Mouse (Mus musculus): ENCODE data around the gene Pigc.
A peak's percentile ranks its signal among the peaks of the same experiment; 100 is the strongest.

Gene Pigc

DNA sequence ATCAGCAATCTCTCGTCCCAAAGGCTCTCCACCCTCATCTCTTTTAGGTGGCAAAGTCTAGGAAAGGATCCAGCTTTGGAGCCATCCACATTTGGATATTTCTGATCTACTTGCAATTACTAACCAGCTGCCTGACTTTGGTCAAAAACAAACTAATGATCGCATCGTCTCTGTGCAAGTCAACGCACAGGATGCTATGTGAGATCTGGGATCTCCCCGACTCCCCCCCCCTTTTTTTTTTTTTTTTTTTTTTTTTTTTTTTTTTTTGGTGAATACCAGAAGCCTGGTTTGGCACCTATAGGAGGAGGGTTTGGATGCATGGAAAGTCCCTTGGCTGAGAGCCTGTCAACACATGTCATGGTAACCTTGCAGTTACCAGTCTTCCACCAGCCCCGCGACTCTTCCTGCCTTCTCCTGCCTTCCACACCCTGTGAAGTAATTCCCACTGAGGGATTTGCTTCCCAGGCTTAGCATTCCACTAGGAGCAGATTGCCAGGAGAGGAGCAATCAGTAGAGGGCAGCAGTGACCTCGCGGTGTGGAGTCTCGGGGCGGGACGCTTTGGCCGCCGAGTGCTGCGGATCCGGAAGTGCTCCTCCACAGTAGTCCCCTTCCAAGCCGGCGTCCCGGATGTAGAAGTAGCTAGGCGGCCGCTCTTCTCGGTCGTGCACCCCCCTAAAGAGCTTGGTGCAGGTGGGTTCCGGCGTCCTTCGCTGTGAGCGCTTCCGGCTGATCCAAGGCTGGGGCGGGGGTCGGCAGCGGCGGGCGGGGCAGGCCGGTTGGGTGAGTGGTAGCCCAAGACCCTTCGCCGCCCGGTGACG lies at the start of gene Pigc:
Gene Pigc (plus strand): TSS at position 598 of the 819 bp plus-strand sequence.
- peak; percentile 96 for DNase-seq

DNA sequence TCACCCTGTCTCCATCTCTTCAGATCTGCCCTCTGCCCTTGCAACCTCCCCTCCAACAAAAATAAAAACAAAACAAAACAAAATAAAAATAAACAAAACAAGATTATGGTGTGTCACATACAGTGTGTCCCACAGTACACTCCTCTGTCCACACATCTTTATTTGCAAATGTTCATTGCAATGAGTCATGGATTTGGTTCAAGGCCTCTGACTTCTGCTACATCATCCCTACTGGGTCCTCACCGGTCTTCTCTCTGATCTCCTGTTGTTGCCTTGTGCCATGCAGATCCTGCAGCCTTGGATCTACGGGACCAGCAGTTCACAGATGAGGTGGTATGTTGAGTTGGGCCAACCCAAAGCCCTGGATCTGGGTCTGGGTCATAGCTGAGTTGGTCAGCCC lies 49.4 kb upstream of the Pigc start:
- DNase-seq = no peak

DNA sequence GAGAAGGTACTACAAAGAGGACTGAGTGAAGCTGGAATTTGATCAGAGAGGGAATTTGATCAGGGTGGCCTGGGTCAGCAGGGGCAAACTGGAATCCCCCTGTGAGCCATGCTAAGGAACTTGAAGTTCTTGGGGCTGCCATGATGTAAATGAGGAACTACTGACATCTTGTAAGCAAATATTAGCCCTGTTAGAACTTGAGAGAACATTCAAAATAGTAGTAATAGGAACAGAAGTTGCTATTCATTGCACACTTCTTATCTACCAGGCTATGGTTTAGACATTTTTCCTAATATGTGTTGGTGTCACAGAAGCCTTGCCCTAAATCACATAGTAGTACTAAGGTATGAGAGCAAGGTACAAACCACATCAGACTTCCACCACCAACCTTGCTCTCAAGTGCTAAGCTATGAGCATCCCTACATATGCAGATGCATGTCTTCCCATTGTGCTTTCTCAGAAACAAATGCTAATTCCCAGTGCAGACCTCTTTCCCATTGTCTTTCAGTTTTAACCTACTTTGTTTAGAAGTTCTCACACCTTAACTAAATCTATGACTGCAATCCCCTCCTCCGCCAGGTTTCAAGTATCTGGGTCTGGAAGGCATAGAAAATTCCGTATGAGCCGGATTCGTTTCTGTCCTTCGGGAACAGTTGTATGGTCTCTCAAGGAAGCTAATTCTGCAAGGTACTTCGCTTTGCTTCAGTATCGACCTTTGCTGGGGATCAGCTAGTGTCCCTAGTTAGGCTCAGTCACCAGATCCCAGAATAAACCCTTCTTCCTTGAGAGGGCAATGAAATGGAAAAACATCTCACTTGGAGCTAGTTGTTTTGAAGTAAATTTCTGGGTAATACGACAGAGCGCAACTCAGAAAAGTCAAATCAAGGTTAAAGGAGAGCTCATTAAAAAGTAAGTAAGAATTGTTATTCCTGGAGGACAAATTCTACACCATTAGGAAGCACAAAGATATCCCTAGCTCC lies 48.2 kb upstream of the Pigc start:
- no peak for DNase-seq

DNA sequence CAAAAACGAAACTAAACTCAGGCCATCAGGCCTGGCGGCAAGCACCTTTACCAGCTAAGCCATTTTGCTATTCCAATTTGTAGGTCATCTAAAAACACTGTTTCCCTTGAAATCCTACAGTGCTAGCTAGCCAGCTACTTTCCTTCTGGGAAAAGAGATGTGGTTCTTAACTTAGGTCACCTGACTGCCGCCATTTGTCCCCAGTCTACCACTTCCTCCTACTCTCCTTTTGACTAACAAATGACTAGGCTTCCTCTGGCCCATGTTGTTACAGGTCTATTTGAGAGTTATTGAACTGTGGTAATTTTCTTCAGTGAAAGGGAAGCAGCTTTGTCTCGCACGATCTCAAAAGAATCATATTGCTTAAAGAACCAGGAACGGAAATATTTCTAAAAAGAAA lies 47.1 kb upstream of the Pigc start:
- no peak for DNase-seq

DNA sequence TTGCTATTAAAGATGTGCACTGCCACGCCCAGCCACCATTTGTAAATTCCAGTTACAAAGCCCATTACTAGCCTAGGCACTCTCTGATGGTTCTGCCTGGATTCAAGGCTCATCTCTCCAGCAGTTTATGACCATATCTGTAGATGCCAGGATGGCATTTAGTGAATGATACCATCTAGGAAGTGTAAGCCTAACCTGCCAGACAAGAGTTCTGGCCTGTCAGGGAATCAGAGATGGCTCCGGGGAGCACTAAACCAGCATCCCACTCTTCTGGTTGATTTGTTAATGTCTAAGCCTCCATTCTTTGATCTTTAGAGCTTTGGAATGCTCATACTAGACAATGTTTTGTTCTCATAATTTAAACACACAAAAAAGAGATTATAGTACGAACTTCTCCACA lies 44.7 kb upstream of the Pigc start:
- no peak for DNase-seq

DNA sequence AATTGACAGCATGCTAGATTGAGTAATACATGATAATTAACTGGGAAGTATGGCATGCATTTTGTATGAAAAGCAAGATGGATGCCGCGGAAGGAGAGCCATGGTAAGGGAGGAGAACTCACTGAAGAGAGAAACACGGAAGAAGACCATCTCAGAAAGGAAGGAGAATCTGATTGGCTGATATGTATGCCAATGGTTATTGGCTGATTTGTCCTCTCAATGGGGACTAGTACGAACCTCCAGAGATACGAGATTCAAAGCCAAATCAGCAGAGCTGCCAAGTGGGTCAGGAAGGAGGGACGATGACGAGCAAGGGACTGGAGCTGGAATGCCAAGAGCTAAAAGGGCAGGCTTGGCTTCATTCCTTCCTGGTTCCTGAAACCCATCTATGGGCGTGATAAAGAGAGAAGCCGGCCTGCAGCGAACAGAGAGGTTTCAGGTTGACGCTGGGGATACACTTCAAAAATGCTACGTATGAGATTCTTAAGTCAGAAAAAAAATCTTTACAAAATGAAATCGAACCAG lies 43.6 kb upstream of the Pigc start:
- DNase-seq = no peak

DNA sequence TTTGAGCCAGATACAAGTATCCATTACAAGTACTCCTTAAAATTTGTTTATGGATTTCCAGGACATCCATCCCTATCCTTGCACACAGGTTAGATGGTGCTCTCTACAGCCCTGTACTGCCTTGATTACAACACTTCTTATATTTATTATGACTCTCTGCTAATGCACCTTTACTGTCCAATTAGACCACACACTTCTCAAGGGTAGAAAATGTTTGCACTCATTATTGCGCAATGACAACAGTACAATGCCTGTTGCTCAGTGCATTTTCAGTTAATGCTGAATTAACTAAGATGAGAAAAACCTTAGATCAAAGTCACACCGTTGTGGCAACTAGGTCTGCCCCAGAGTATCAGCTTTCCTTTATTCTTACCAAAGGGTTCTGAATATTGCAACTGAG lies 41.0 kb upstream of the Pigc start:
- no peak for DNase-seq

DNA sequence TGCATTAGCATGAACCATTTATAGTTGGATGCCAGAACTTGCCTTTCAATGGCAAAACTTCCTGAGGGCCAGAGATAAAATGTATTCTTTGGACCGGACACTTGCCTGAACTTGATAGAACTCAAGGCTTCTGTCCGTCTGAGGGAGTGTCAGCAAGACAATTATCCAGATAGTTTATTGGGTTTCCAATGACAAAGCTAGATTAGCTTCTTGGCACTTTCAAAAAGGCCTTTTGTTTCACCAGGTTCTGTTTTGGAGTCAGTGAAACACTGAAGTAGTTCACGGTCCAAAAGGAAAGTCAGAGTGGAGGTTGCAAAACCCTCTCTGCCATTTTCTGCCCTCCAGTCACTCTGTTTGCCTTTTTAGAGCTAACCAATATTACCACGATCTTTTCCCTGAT lies 37.7 kb upstream of the Pigc start:
- DNase-seq = no peak

DNA sequence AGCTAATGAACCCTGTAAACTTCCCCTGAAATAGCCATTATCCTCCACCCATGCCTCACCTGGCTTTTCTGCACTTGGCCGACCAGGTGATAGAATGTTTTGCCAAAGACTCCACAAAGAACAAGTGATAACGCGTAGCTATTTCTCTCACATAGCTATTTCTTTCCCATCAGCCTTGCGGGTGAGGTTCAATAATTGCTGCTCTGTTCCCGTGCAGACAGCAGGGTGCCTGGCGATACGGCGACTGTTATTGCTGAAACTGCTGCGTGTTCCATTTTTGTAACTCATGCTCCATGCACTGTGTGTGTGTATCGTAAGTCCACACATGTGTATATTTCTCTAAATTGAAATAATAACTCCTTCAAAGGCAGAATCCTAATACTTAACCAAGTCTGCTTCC lies 37.2 kb upstream of the Pigc start:
- DNase-seq = no peak

DNA sequence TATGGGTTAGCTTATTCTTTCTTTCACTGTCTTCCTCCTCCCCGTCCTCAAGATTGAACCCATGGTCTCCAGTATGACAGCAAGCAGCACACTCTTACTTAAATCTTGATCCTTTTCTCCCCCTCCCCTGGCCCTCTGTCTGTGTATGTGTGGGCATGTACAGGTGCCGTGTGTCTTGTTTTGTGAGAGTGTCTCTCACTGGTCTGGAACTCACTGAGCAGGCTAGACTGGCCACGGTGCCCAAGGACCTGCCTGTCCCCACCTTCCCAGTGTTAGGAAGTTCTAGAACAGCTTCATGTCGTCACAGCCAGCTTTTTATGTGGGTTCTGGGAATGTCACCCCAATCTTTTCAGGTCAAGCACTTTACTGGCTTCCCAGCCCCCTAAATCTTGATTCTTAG lies 36.7 kb upstream of the Pigc start:
- no peak for DNase-seq

DNA sequence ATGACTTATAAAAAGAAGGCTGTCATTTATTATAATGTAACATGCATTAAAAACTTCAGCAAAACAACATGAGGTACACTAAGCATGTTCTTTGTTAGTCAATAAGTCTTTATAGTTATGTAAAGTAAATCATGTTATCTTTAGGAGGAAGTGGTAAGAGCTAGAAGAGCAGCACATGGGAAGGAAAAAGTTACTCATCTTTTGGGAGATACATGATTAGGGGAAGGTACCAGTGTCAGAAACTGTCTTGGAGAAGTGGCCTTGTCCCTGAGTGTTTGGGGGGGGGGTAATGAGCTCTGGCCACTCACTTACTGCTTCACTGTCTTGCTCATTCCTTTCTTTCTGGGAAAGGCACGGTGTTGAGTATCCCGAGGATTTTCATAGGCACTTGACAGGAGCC lies 26.9 kb upstream of the Pigc start:
- no peak for DNase-seq

DNA sequence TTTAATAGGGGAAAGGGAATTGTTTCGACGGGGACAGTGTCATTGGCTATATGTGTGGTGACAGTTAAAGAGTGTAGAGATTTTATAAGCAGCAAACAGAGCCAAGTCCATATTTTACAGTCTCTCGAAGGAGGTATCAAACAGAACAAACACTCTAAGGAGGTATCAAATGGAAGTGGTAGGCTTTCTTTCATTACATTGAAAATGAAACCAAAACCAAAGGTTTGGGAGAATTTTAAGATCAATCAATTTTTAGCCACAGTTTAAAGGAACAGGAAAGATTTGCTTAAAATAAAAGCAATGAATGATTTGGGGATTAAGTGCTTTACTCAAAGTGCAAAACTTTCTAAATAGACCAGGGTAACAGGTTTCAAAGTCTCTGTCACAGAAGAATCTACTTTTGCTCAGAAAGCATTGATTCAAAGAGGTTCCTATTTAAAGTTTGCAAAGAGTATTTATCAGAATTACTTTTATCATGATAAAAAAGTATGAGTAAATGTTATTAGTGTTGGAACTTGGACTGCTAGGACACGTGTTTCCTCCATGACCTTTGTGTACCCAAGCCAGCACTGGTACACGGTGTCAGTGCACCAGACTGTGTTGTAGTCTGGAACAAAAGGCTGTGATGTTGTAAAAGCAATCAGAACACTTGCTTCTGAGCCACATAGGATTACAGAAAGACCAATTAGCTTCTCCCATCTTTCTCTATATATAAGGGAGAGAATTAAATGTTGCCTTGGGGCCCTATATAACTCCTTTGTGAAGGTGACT lies 17.8 kb upstream of the Pigc start:
- DNase-seq = no peak

DNA sequence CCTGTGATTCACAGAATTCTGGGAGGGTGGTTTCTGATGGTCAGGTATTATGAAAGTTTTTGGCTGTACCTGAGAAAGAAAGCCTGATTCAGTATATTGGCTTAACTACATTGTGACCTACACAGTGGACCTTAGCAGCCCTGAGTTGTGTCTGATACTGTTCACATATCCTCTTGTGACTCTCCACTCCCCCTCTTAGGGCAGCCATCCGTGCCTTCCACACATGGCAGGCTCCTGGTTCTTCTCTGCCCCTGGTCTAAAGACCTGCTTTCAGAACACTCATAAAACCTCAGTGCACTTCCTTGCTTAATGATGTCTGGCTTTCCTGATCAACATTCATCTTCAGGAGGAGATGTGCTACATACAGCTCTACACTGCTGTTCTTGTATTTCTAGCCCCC lies 16.4 kb upstream of the Pigc start:
- no peak for DNase-seq

DNA sequence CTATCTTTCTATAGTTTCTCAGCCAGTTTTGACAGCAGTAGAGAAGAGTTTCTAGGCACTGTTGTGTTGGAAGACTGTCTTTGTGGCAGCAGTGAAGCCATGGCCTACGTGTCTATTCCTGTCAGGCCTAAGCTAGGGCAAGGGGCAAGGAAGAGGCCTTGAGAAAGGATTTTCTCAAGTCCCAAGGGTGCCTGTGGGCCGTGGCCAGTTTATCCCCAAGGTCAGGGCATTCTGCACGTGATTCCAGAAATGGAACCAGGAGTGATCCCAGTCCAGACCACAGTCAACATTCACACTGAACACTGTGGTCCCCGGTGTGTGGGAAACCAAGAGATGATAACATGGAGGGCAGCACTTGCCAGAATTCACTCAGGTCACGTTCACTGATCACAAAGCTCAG lies 13.1 kb upstream of the Pigc start:
- DNase-seq = no peak

DNA sequence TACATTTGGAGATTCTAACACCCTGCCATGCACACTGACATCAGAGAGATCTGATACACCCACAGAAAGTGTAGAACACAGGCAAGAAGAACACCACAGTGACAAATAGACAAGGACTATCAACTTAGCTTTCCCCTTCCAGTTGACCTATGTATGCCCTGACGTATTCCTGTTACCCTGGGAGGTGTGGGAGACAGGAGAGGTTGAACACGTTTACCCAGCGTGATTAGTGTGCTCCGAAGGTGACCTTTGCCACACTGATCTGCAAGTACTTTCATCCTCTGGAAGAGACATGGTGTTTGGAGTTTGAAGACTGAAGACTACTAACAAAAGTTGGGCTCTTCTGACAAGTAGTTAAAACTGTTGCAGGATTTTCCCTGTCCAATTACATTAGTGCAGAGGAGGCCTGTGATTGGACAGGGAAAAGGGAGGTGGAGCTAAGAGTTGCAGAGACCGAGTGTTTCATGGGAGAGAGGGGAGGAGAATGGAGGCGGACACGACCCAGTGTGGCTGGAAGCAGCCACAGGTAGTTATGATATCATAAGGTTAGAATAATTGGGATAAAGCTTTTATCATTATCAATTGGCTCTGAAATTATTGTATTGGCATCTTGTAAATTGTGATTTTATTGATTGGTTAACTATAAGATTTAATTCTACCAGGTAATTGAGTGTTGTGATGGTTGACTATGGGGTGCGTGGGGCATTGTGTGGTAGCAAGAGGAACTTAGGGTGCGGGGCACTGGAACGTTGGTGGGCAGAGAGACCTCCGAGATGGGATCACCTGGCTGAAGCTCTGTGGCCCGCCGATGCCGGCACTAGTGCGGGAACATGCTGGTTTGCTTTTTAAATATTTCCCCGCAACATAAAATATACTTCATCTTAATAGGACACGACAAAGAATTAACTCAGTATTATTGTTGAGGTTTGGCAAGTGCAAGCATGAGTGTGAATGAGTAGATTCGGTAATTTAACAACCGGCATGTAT lies 10.7 kb upstream of the Pigc start:
- DNase-seq = no peak

DNA sequence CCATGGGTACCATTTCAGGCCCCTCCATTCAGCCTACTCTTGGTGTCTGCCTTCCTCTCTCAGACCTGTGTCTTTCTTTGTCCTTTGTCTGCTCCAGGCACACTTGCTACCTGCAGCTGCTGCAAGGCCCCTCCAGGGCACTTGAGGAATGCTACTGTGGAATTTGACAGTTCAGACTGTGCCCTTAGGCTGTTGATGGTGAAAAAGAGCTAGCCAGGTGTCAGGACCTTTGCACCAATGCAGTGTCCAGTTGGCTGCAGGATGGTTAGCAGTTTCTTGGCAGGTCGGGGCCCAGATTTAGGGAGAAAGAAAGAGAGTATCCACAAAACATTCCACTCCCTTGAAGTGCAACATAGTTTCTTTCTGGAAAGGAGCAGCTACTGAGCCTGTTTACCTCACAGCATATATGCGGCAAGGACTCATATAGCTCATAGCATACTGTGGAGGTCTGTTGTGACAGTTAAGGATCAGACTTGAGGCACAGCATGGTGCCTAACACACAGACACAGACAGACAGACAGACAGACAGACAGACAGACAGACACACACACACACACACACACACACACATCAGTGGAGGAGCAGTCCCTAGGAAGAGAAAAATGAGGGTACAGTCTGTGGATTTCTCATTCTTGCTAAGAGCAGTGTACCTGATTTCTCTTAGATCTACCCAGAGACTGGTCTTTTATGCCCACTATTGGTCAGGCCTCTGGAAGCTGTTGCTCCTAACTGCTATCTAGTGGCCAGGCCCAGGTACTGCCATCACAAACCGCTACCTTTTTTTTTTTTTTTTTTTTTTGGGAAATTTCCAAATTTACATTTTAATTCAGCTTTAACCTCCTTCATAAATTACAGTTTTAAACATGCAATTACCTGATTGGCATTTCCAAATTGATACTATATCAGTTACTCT lies 6.3 kb upstream of the Pigc start:
- peak; percentile 21 to 45 for DNase-seq

DNA sequence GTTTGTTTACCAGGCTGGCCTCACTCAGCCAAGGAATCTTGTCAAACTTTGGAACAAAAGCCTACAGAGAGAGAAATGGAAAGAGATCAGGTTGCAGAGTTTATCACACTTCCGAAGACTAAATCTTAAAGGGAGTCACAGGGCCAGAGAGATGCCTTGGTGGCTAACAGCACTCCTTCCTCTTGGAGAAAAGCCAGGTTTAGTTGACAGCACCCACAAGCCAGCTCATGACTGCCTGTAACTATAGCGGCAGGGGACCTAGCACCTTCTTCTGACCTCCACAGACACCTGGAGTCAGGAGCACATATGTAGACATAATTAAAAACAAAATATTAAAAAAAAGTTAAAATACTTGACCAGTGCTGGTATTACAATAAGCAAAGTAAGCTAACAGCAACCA lies 1.1 kb upstream of the Pigc start:
- no peak for DNase-seq

DNA sequence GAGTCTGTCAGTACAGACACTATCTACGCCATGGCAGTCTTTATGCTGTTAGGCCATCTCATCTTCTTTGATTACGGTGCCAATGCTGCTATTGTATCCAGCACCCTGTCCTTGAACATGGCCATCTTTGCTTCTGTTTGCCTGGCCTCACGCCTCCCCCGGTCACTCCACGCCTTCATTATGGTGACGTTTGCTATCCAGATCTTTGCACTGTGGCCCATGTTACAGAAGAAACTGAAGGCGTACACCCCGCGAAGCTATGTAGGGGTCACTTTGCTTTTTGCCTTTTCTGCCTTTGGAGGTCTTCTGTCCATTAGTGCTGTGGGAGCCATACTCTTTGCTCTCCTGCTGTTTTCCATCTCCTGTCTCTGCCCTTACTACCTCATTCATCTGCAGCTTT lies 1.9 kb downstream of the Pigc start:
- no peak for DNase-seq

DNA sequence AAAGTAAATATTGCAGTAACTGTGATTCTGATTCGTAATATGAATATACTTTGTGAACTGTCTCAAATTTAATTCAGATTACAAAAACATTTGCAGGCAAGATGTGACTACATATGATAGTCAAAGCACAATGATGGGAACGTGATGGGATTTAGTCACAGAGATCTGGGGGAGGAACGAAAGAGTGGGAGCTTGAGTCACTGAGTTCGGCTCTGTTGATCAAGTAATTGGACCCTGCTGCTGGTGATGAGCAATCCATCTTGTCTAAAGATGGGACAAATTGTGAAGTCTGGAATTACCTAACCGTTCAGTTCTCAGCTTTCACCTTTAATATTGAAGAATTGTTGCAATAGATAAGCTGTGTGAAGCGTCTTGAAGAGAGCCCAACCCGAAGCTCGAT lies 3.2 kb downstream of the Pigc start:
- no peak for DNase-seq
